Mouse (Mus musculus): Measurements from ENCODE around the gene Pml. TPM values are rescaled to one million over a fixed set of nuclear protein-coding genes. Genes with fewer than 3 reads are reported as not detected.

The Pml gene
- 10 to 100 TPM; 74.3 to 83.6 TPM for total RNA-seq (2023)

GRCm38 (mm10) chr9:58249592-58250192, at the start of gene Pml:
TSS of gene Pml (minus strand) at chr9:58249786.

GRCm38 (mm10) chr9:58253033-58253804, 3.6 kb upstream of the Pml start, which contains the start of gene Stoml1:
TSS of gene Stoml1 (plus strand) at chr9:58253164.

GRCm38 (mm10) chr9:58203516-58204447, 45.8 kb downstream of the Pml start, which contains the start of the genes Islr and Islr2:
TSS of gene Islr (minus strand) at chr9:58204306.
TSS of gene Islr2 (minus strand) at chr9:58204319.

Other genes with a start within 250 kb of the Pml start
- gene Cyp11a1, start 243.4 kb downstream of the Pml start, total RNA-seq (2023): under 1 TPM in 1 of 2 experiments, not detected in 1; 0.47 TPM
- gene Stra6, start 186.0 kb downstream of the Pml start, total RNA-seq (2023): under 1 TPM; 0.52 to 0.92 TPM
- not detected for gene Ccdc33, start 131.0 kb downstream of the Pml start, total RNA-seq (2023)
- under 1 TPM; 0.27 to 0.35 TPM for gene Islr, start 45.5 kb downstream of the Pml start, total RNA-seq (2023)
- gene Islr2, start 45.5 kb downstream of the Pml start, total RNA-seq (2023): 1 to 10 TPM; 1.0 to 5.1 TPM
- 10 to 100 TPM; 21.4 to 23.0 TPM for gene Stoml1, start 3.4 kb upstream of the Pml start, total RNA-seq (2023)
- gene Loxl1, start 63.4 kb upstream of the Pml start, total RNA-seq (2023): not detected
- gene Tbc1d21, start 120.7 kb upstream of the Pml start, total RNA-seq (2023): not detected
- gene Insyn1, start 238.8 kb upstream of the Pml start, total RNA-seq (2023): not detected

Data from T-cell, adult 66 days (primary cell).